Mouse (Mus musculus) hindbrain, embryonic 14.5 days (tissue): ENCODE results near the gene 4833427G06Rik. TPM values are rescaled to one million over a fixed set of nuclear protein-coding genes. Genes with fewer than 3 reads are reported as not detected.
A peak's percentile ranks its signal among the peaks of the same experiment; 100 is the strongest.

ENCODE experiments used
- ATAC-seq: fragments of 200-750 bp; cut with Nextera tagmentation; 2 replicates; pipeline ENCODE4 v1.8.0; 2017; ENCODE audit warnings: moderate number of reproducible peaks, mild to moderate bottlenecking, moderate TSS enrichment, moderate library complexity; ENCODE audit not compliant: low FRiP score
- DNase-seq: peaks from one replicate; pipeline ENCODE4 v3.0.0-alpha.2; 2015; ENCODE audit warnings: low spot score
- H3K27ac ChIP-seq: fragments of 300-500 bp; sonication (generic); 2 replicates; pipeline ENCODE4 v1.5.1; 2014; ENCODE audit warnings: mild to moderate bottlenecking, moderate library complexity
- H3K27me3 ChIP-seq: fragments of 300-500 bp; sonication (generic); 2 replicates; pipeline ENCODE4 v1.6.1; 2014; ENCODE audit warnings: mild to moderate bottlenecking, low read length, mixed read lengths; ENCODE audit not compliant: control insufficient read depth, insufficient read depth
- H3K36me3 ChIP-seq: fragments of 300-500 bp; sonication (generic); replicated peaks from 2 replicates; pipeline ENCODE4 v1.6.1; 2014; ENCODE audit not compliant: control insufficient read depth, insufficient read depth
- H3K4me1 ChIP-seq: fragments of 300-500 bp; sonication (generic); replicated peaks from 2 replicates; pipeline ENCODE4 v1.6.1; 2014; ENCODE audit warnings: antibody characterized with exemption, low read length, mixed read lengths; ENCODE audit not compliant: control insufficient read depth, insufficient read depth
- H3K4me2 ChIP-seq: fragments of 300-500 bp; sonication (generic); replicated peaks from 2 replicates; pipeline ENCODE4 v1.6.1; 2014; ENCODE audit warnings: mild to moderate bottlenecking, moderate library complexity
- H3K4me3 ChIP-seq: fragments of 300-500 bp; sonication (generic); replicated peaks from 2 replicates; pipeline ENCODE4 v1.5.1; 2014; ENCODE audit warnings: mild to moderate bottlenecking, low read length
- H3K9ac ChIP-seq: fragments of 300-500 bp; sonication (generic); 2 replicates; pipeline ENCODE4 v1.6.1; 2014
- H3K9me3 ChIP-seq: fragments of 300-500 bp; sonication (generic); 2 replicates; pipeline ENCODE4 v1.6.1; 2016; ENCODE audit warnings: low read length; ENCODE audit not compliant: control insufficient read depth
- WGBS: fragments of 180-500 bp; shearing (Covaris S2); extraction: QIAGEN DNeasy Blood & Tissue Kit; methylation state at CpG from one replicate; pipeline ENCODE4 v1.1.7; 2014; 5-methylcytosine and 5-hydroxymethylcytosine counted together
- polyA plus RNA-seq: library from polyadenylated mRNA; unstranded; fragments of >200 nt; fragmentation: Nextera tagmentation; extraction: Ambion mirVana; gene quantifications from 2 replicates; pipeline ENCODE4 v1.2.1, GENCODE M21; 2014

Gene 4833427G06Rik
- polyA plus RNA-seq, 1 experiment from 2014 or later: 1.8 TPM

DNA sequence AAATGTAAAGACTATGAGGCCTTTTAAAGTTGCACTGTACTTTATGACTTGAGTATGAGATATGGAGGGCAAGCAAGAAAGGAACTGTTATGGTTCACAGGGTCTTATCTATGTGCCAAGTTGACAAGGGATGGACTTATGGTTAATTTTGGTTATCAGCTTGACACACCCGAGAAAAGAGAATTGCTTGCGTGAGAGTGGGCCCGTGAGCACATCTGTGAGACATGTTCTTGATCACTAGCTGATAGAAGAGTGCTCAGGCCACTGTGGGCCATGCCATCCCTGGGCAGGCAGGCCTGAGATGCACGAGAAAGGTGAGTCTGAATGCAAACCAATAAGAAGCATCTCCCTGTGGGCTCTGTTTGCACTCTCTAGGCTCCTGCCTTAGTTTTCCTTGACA, 35.6 kb upstream of the 4833427G06Rik start:
- DNase-seq (no peak), ATAC-seq (no peak)
- no peak overlapping the region for H3K4me2 ChIP-seq
- WGBS: 92% methylated on average over 4 of the region's 4 CpGs
- no peak overlapping the region for H3K4me3 ChIP-seq
- H3K9ac ChIP-seq: no peak overlapping the region
- H3K4me1 ChIP-seq: no peaks in the 10 kb centered on the region
- H3K27ac ChIP-seq: no peak overlapping the region
- no peaks in the 10 kb centered on the region for H3K9me3 ChIP-seq
- H3K36me3 ChIP-seq: no peaks in the 10 kb centered on the region
- no peaks in the 10 kb centered on the region for H3K27me3 ChIP-seq

DNA sequence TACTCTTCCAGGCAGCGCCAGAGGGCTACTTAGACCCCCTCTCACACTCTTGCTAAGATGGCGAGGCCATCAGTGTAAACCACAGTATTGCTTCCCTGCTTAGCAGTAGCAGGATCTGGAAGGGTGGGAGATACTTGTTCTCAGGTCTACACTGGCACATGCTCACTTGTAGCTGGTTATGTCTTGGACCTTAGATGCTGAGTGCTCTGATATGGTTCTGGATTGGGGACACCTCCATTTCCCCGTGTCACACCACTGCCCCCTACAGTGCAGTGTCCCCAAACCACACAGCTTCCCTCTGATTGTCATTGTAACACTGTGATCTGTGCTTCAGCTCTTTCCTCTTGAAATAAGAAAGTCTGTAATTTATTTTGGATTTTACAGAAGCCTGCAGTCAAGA, 35.1 kb upstream of the 4833427G06Rik start:
- Histone ChIP-seq H3K4me2 (no peak overlapping the region), H3K4me1 (no peaks in the 10 kb centered on the region), H3K4me3 (no peak overlapping the region), H3K27me3 (no peaks in the 10 kb centered on the region), H3K27ac (no peak overlapping the region), H3K9me3 (no peaks in the 10 kb centered on the region), H3K36me3 (no peaks in the 10 kb centered on the region), H3K9ac (no peak overlapping the region)
- ATAC-seq: no peak
- no peak for DNase-seq
- 63% methylated on average over 3 of the region's 3 CpGs for WGBS

DNA sequence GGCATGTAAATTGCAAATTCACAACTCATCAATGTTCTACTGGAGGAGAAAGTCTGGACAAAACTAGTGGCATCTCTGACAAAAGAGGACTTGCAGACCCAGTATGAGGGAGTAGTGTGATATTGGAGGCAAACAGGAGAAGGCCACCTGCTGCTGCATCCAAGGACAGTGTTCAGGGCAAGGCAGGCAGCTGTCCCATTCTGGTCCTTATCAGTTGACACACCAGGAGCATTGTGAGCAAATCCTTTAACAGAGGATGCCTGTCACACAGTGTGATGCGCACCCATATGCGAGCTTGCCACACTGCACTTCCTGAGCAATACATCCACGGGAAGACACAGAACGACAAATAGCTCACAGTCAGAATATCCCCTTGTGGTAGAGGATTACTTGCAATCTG, 12.9 kb upstream of the 4833427G06Rik start:
- Histone ChIP-seq H3K36me3 (no peaks in the 10 kb centered on the region), H3K4me1 (no peaks in the 10 kb centered on the region), H3K4me3 (no peak overlapping the region), H3K9ac (no peak overlapping the region), H3K4me2 (no peak overlapping the region), H3K27me3 (no peaks in the 10 kb centered on the region), H3K9me3 (no peaks in the 10 kb centered on the region), H3K27ac (no peak overlapping the region)
- ATAC-seq: no peak
- WGBS: 77% methylated on average over 4 of the region's 4 CpGs
- no peak for DNase-seq

DNA sequence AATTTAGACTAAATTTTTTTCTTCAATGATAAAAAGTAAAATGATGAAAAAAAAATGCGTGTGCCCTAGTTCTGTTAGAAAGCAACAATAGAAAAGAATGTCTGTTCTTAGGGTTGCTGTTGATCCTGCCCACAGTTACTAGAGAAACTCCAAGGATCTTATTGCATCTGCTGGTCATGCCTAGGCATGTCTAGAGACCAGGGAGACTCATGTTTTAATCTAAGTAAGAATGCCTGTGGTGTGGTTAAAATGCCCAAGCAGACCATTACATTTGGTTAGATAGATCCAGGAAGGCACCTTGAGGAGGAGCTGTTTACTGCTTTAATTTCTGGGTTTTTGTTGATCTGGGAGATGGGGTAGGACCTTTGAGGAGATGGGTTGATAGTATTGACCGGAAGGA, 3.9 kb upstream of the 4833427G06Rik start:
- H3K4me3 ChIP-seq: no peak overlapping the region
- DNase-seq (no peak), ATAC-seq (no peak)
- H3K36me3 ChIP-seq: no peaks in the 10 kb centered on the region
- H3K4me2 ChIP-seq: no peak overlapping the region
- peaks cover 3% of the 10 kb centered on the region; the same call in 1 of the 2 replicates for H3K4me1 ChIP-seq
- WGBS: 85% methylated on average over 2 of the region's 2 CpGs
- no peak overlapping the region for H3K9ac ChIP-seq
- no peaks in the 10 kb centered on the region for H3K9me3 ChIP-seq
- no peaks in the 10 kb centered on the region; the same call in 1 of the 2 replicates for H3K27me3 ChIP-seq
- no peak overlapping the region for H3K27ac ChIP-seq

DNA sequence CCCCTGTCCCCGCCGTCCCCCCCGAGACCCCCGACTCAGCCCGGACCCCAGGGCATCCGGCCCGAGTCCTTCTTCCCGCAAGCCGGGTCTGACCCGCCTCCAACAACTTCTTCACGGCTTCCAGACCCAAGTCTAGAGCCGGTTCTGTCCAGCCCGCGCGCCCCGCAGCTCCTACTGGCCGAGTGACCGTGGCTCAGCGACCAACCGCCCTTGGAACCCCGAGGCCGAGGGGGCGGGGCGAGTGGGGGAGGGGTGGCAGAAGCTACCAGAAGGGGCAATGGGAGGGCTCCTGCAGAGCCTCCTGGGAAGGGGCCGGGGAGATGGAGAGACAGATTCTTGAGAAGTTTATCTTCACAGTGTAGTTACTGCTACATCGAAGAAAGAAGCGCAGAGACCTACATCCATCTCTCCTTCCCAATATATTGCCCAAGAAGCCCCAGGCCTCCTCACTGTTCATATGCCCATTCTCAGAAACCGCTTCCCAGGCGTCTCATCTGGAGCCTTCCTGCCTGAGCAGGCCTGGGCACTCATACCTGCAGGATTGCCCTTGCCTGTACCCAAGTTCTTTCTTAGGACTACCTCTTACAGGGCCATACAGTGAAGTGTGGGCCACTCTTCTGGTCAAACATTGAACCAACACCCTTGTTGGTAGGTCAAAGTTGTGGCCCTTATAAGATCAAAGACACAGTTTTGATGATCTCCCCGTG, 2.1 kb upstream of the 4833427G06Rik start:
- H3K4me1 ChIP-seq: peaks cover 3% of the 10 kb centered on the region; the same call in 1 of the 2 replicates
- 10% methylated on average over 30 of the region's 30 CpGs for WGBS
- H3K9ac ChIP-seq: peak overlapping the region; percentile 76
- no peak overlapping the region for H3K27ac ChIP-seq
- no peaks in the 10 kb centered on the region; the same call in 1 of the 2 replicates for H3K27me3 ChIP-seq
- H3K4me2 ChIP-seq: peak overlapping the region; percentile 97
- no peak for DNase-seq
- H3K36me3 ChIP-seq: no peaks in the 10 kb centered on the region
- H3K4me3 ChIP-seq: peak overlapping the region; percentile 50
- no peaks in the 10 kb centered on the region for H3K9me3 ChIP-seq
- ATAC-seq: peak; percentile 24; the same call in 1 of the 2 replicates

DNA sequence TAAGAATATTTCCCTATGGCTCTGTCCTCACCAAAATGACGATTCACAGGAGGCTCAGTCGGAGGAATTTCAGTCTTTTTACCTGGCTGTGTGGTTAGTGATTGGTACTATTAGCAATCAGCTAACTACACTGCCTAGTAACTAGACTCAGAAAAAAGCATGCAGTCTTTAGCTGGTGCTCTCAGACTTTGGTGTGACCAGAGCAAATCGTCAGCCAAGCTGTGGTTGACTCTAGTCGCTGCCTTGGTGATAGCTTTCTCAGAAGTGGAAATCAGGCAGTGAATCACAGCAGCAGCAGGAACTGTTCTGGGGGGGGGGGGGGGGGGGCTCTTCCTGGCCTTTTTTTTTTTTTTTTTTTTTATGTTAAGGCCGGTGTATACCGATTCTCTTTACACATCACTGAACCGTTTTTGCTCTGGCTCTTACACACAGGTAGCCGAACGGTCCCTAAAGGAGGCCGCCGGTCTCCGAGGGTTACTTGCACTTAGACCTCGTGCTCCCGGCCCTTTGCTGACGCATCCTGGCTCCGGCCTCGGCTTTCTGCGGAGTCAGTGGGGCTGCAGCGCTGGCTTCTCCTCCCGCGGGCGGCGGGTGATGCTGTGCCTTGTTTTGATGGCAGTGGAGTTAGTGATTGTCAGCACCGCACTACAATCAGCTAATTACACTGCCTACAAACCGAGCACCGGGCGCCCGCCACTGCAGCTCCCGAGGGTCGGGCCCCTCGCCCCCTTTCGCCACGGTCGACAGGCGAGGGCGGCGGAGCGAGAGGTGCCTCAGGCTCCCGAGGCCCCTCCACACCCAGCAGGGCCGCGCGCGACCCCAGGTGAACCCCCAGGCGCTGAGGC, 1.3 kb upstream of the 4833427G06Rik start:
- peak overlapping the region; percentile 76 for H3K9ac ChIP-seq
- DNase-seq (peak; percentile 60), ATAC-seq (peak; percentile 68)
- peak overlapping the region; percentile 97 for H3K4me2 ChIP-seq
- peak overlapping the region; percentile 50 for H3K4me3 ChIP-seq
- peaks cover 3% of the 10 kb centered on the region; the same call in 1 of the 2 replicates for H3K4me1 ChIP-seq
- 1% methylated on average over 44 of the region's 44 CpGs for WGBS
- no peaks in the 10 kb centered on the region for H3K36me3 ChIP-seq
- H3K27ac ChIP-seq: 0 out of 2 replicates have a peak overlapping the region, but pooled peaks have one; percentile 15
- no peaks in the 10 kb centered on the region; the same call in 1 of the 2 replicates for H3K27me3 ChIP-seq
- no peaks in the 10 kb centered on the region for H3K9me3 ChIP-seq

DNA sequence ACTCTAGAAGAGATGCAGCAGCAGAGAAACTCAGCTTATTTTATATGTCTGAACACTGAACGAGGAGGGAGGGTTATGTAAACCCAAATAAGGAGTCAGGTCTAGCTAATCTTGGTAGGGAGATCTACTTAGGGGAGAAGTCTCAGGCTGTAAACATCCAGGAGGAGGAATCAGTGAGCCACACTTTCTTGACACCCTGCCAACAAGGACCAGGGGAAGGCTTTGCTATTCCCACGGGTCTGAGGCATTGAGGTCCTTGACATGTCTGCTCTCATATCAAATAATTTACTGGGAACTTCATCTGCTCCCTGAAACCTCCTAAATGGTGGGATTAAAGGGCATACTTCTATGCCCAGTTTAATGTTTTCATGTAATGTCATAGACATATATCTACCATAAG, 5.6 kb downstream of the 4833427G06Rik start:
- H3K27ac ChIP-seq: no peak overlapping the region
- no peak for DNase-seq
- no peaks in the 10 kb centered on the region for H3K27me3 ChIP-seq
- no peak overlapping the region for H3K4me2 ChIP-seq
- no peak overlapping the region for H3K9ac ChIP-seq
- H3K36me3 ChIP-seq: no peaks in the 10 kb centered on the region
- no peak for ATAC-seq
- H3K4me3 ChIP-seq: no peak overlapping the region
- WGBS: 66% methylated on average over 2 of the region's 2 CpGs
- H3K9me3 ChIP-seq: no peaks in the 10 kb centered on the region
- H3K4me1 ChIP-seq: no peaks in the 10 kb centered on the region

DNA sequence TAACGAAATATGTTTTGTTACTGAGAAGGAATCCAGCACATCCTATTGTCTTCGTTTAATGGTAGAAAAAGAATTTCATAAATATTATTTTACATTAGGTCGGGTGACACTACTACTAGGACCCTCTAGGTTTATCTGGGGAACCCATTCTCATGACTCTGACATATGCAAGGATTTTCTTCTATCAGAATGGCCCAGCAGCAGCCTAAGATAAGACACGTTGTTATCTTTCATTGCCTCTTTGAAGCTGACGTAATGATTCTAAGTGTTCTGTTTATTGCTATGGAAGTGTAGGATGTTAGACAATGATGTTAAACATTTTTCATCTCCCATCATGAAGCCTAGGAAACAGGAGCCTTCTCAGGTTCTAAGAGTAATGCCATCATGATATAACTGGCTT, 8.2 kb downstream of the 4833427G06Rik start:
- Histone ChIP-seq H3K4me3 (no peak overlapping the region), H3K36me3 (no peaks in the 10 kb centered on the region), H3K4me2 (no peak overlapping the region), H3K4me1 (no peaks in the 10 kb centered on the region), H3K27ac (no peak overlapping the region), H3K9ac (no peak overlapping the region), H3K9me3 (no peaks in the 10 kb centered on the region), H3K27me3 (no peaks in the 10 kb centered on the region)
- WGBS: 82% methylated on average over 5 of the region's 5 CpGs
- no peak for DNase-seq
- ATAC-seq: no peak

DNA sequence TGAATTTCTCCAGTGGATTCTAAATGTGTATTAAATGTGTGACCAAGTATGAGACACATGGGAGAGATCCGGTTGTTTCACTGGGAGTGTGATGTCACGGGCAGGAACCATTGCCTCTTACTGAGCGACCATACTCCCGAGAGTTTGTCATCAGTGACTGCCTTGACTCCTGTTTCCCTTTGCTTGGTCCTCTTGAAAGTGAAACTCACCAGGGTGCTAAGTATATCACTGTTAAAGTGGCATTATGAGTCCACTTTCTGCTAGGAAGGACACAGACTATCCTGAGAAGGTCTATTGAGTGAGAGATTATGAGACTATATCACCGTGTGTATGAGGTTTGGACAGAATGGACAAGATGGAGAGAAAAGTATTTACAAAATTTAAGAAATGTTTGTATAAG, 20.3 kb downstream of the 4833427G06Rik start:
- Histone ChIP-seq H3K27me3 (no peaks in the 10 kb centered on the region), H3K9me3 (no peaks in the 10 kb centered on the region), H3K4me1 (peaks cover 4% of the 10 kb centered on the region; the same call in 1 of the 2 replicates), H3K4me2 (no peak overlapping the region), H3K27ac (no peak overlapping the region), H3K9ac (no peak overlapping the region), H3K4me3 (no peak overlapping the region), H3K36me3 (no peaks in the 10 kb centered on the region)
- 86% methylated on average over 5 of the region's 5 CpGs for WGBS
- no peak for ATAC-seq
- DNase-seq: no peak
